Mouse (Mus musculus) intestine, embryonic 14.5 days (tissue): Measurements from ENCODE around the gene Itga1. TPM values are rescaled to one million over a fixed set of nuclear protein-coding genes. Genes with fewer than 3 reads are reported as not detected.

ENCODE experiments used
- ATAC-seq: fragments of 200-750 bp; cut with Nextera tagmentation; replicated peaks from 2 replicates; pipeline ENCODE4 v1.8.0; 2017; ENCODE audit warnings: low read depth, moderate number of reproducible peaks, moderate TSS enrichment, moderate library complexity; ENCODE audit not compliant: low FRiP score, low TSS enrichment
- DNase-seq: peaks from one replicate; pipeline ENCODE4 v3.0.0-alpha.2; 2018; ENCODE audit warnings: low spot score
- H3K27ac ChIP-seq: fragments of 300-500 bp; sonication (generic); 2 replicates; pipeline ENCODE4 v1.5.1; 2014; ENCODE audit warnings: low read depth, mild to moderate bottlenecking, control low read depth
- H3K27me3 ChIP-seq: fragments of 300-500 bp; sonication (generic); replicated peaks from 2 replicates; pipeline ENCODE4 v1.6.1; 2014; ENCODE audit warnings: low read length, control low read depth; ENCODE audit not compliant: control insufficient read depth, insufficient read depth
- H3K36me3 ChIP-seq: fragments of 300-500 bp; sonication (generic); 2 replicates; pipeline ENCODE4 v1.6.1; 2014; ENCODE audit warnings: low read length, control low read depth; ENCODE audit not compliant: control insufficient read depth, insufficient read depth
- H3K4me1 ChIP-seq: fragments of 300-500 bp; sonication (generic); replicated peaks from 2 replicates; pipeline ENCODE4 v1.6.1; 2014; ENCODE audit warnings: low read length, control low read depth, mixed read lengths; ENCODE audit not compliant: control insufficient read depth, insufficient read depth
- H3K4me2 ChIP-seq: fragments of 300-500 bp; sonication (generic); 2 replicates; pipeline ENCODE4 v1.6.1; 2014; ENCODE audit warnings: low read length
- H3K4me3 ChIP-seq: fragments of 300-500 bp; sonication (generic); 2 replicates; pipeline ENCODE4 v1.5.1; 2014; ENCODE audit warnings: low read depth, low read length, control low read depth, mixed read lengths
- H3K9ac ChIP-seq: fragments of 300-500 bp; sonication (generic); 2 replicates; pipeline ENCODE4 v1.6.1; 2014; ENCODE audit warnings: mild to moderate bottlenecking, low read length
- H3K9me3 ChIP-seq: fragments of 300-500 bp; sonication (generic); 2 replicates; pipeline ENCODE4 v1.6.1; 2016; ENCODE audit warnings: low read length, control low read depth; ENCODE audit not compliant: control insufficient read depth
- WGBS: fragments of 180-500 bp; shearing (Covaris S2); extraction: QIAGEN DNeasy Blood & Tissue Kit; methylation state at CpG from one replicate; pipeline ENCODE4 v1.1.7; 2014; 5-methylcytosine and 5-hydroxymethylcytosine counted together
- polyA plus RNA-seq: library from polyadenylated mRNA; unstranded; fragments of >200 nt; fragmentation: Nextera tagmentation; extraction: Ambion mirVana; gene quantifications from 2 replicates; pipeline ENCODE4 v1.2.1, GENCODE M21; 2014

Gene Itga1
- polyA plus RNA-seq, 1 experiment from 2014 or later: 23.3 TPM

DNA sequence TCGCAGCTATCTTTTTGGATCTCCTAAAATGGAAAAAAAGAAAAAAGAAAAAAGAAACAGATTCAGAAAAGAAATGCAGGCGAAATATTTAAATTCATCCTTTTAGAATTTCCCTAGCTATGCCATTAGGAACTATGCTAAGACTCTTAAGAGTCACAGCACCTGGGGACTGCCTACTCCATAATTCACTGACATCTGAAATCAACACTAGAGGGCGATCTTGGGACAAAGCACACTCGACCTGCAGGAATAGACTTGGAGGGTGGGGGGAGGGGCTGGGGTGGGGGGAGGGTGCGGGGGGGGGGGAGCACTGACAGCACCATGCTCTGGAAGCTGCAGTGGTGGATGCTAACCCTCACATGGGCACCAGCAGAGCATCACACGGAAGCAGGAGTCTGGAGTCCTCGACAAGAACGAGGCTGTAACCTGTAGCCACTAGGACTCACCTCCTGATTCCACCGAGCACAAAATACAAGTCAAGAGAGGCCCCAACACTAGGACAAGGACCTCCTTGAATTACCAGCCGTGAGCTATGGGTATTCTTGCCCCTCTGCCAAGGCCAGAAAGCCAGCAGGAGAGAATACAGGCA is 120.8 kb downstream of the Itga1 start:
- Histone ChIP-seq H3K4me1 (no peaks in the 10 kb centered on the region), H3K4me2 (no peak overlapping the region), H3K4me3 (no peak overlapping the region), H3K27ac (no peak overlapping the region), H3K36me3 (no peaks in the 10 kb centered on the region), H3K9ac (no peak overlapping the region), H3K9me3 (no peaks in the 10 kb centered on the region), H3K27me3 (no peaks in the 10 kb centered on the region)
- ATAC-seq: no peak
- 52% methylated on average over 10 of the region's 10 CpGs for WGBS
- DNase-seq: no peak

DNA sequence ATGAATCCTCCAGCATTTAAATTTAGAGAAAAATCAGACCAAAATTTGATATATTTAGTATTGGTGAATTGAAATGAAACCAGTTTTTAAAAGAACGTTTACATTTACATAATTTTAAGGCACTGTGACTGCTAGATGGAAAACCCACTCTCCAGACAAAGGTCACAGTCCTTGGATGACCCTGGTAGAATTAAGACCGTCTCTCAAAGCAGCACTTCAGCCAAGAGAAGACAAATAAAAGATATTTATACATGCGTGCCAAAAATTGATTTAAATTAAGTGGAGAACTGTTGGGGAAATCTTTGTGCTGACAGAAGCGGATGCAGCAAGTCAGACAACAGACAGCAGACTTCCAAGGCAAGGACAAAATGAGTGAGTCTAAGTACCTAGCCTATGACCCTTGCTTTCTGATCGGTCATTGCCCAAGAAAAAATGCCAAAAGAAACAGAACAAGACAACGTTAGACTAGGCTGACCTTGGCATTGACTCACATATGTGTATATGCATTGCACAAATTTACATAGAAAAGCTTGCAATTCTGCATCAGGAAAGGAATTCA is 127.2 kb downstream of the Itga1 start:
- H3K36me3 ChIP-seq: no peaks in the 10 kb centered on the region
- no peak overlapping the region for H3K27ac ChIP-seq
- no peak overlapping the region for H3K9ac ChIP-seq
- H3K9me3 ChIP-seq: no peaks in the 10 kb centered on the region
- no peak for DNase-seq
- H3K4me3 ChIP-seq: no peak overlapping the region
- no peak overlapping the region for H3K4me2 ChIP-seq
- WGBS: 52% methylated on average over 6 of the region's 6 CpGs
- no peak for ATAC-seq
- H3K27me3 ChIP-seq: no peaks in the 10 kb centered on the region
- 0 out of 2 replicates have a peak, but pooled peaks cover 3% of the 10 kb centered on the region for H3K4me1 ChIP-seq

DNA sequence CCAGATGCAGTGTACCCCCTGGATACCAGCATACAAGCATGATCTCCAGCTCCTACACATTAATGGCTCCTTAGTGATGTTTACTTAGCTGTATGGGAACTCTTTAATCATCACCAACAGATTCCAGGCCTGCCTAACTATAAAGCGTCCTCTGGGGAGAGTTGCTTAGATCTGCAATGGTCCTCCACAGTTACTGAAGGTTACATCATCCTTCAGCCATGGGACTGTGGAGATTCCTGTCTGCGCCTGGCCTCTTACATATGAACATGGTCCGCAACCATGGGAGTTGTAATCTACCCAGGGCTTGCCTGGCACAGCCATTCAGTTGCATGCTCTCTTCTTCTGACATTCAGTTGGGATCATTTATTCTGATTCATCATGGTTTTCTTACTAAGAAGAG is 129.9 kb downstream of the Itga1 start:
- DNase-seq (no peak), ATAC-seq (no peak)
- no peak overlapping the region for H3K9ac ChIP-seq
- WGBS: 60% methylated on average over 3 of the region's 3 CpGs
- H3K4me3 ChIP-seq: no peak overlapping the region
- no peak overlapping the region for H3K4me2 ChIP-seq
- H3K4me1 ChIP-seq: 0 out of 2 replicates have a peak, but pooled peaks cover 3% of the 10 kb centered on the region
- no peaks in the 10 kb centered on the region for H3K27me3 ChIP-seq
- H3K36me3 ChIP-seq: no peaks in the 10 kb centered on the region
- H3K9me3 ChIP-seq: no peaks in the 10 kb centered on the region
- H3K27ac ChIP-seq: no peak overlapping the region

DNA sequence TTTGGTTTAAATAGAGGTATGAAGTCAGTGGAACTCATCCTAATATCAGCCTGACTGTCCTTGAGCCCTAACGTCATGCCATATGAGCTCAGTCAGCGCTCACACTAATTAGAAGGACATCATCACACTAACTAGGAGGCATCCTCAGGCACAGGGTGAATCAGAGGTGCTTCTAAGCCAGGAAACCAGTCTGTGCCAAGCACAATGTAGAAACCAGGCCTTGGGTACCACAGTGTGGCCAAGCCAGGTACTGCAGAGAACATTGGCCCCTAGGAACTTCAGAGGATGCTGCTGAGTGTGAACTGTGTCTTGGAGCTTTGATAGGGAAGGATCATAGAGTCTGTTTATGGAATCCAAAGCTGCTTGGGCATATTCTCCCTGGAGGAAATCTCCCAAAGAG is 137.5 kb downstream of the Itga1 start:
- Histone ChIP-seq H3K4me3 (no peak overlapping the region), H3K9ac (no peak overlapping the region), H3K27ac (no peak overlapping the region), H3K27me3 (no peaks in the 10 kb centered on the region), H3K9me3 (no peaks in the 10 kb centered on the region), H3K4me2 (no peak overlapping the region), H3K4me1 (no peaks in the 10 kb centered on the region; the same call in 1 of the 2 replicates), H3K36me3 (0 out of 2 replicates have a peak, but pooled peaks cover 5% of the 10 kb centered on the region)
- WGBS: 33% methylated on average over 2 of the region's 2 CpGs
- DNase-seq (peak; percentile 87), ATAC-seq (peak; percentile 79)

DNA sequence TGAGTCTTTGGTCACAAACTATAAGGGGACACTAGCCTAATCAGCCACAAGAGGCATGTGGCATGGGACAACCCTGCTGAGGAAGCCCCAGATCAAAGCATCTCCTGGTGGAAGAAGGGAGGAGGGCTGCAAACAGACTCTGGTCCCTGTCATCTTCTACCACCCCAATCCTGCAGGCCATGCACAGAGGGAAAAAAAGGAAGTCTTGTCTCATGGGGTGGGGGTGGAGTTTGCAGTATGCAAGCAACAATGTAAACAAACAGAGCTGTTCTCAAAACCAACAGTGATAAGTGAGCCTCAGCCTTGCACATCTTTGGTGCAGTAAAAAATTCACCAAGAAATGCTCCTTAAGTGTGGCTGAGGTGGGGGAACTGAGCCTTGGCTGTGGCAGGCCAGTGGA is 147.2 kb downstream of the Itga1 start:
- H3K4me3 ChIP-seq: no peak overlapping the region
- no peak overlapping the region for H3K27ac ChIP-seq
- H3K9me3 ChIP-seq: no peaks in the 10 kb centered on the region
- no peaks in the 10 kb centered on the region for H3K4me1 ChIP-seq
- DNase-seq: no peak
- ATAC-seq: no peak
- H3K9ac ChIP-seq: no peak overlapping the region
- H3K27me3 ChIP-seq: no peaks in the 10 kb centered on the region
- H3K36me3 ChIP-seq: 0 out of 2 replicates have a peak, but pooled peaks cover 2% of the 10 kb centered on the region
- no peak overlapping the region for H3K4me2 ChIP-seq

DNA sequence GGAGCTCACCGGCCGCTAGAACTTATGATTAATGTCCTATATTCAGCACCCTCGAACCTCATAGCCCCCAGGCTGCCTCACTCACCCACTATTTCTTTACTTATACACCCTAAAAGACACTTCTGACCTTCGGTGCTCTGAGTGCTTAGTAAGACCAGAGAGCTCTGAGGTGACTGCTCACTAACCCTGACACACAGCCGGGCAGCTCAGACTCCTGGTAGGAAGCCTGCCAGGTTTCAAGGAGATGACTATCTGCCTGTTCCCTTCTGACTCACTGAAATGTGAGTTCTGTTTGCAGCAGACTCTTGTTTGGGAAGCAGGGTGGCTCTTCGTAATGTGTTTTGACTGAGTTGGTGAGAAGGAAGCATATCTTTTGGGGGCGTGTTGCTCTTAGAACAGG is 168.2 kb downstream of the Itga1 start:
- Histone ChIP-seq H3K9ac (no peak overlapping the region), H3K4me2 (no peak overlapping the region)

DNA sequence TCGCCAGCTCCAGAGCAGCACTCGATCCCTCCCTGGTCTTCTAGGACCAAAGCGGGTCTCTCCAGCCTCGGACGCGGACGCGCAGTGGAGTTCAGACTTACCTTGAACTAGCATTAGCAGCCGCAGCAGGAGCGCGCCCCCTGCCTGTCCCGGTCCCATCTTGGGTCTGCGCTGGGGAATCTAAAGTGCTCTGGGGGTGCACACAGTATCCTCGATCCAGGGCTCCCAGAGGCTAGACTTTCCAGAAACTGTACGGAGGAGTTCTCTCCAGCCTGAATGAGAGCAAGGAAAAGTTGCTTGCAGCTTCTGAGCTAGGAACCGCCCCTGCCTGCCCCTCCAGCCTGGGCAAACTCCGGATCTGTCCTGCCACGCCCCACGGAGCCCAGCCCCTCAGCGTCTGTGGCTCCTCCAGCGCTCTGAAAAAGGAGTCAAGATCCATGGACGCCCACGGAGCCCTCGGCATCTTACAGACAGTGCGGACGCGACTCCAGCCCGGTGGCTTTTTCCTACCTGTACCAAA is 169.9 kb downstream of the Itga1 start, which contains the start of gene Itga2:
TSS of gene Itga2 (minus strand) at position 326 of the 520 bp plus-strand sequence.
- Histone ChIP-seq H3K4me1 (0 out of 2 replicates have a peak, but pooled peaks cover 7% of the 10 kb centered on the region), H3K27ac (peak within 1 kb of the TSS; percentile 22; the same call in 1 of the 2 replicates), H3K9ac (peak within 1 kb of the TSS; percentile 44), H3K36me3 (no peaks in the 10 kb centered on the region), H3K4me2 (peak within 1 kb of the TSS; percentile 77), H3K27me3 (no peaks in the 10 kb centered on the region), H3K4me3 (peak within 1 kb of the TSS; percentile 40), H3K9me3 (no peaks in the 10 kb centered on the region)
- DNase-seq (peak; percentile 90), ATAC-seq (peak; percentile 82)
- WGBS: under 1% methylated on average over 28 of the region's 28 CpGs

More for the DNA sequence above, 168.2 kb downstream of the Itga1 start:
- no peak overlapping the region for H3K27ac ChIP-seq
- 0 out of 2 replicates have a peak, but pooled peaks cover 7% of the 10 kb centered on the region for H3K4me1 ChIP-seq
- H3K27me3 ChIP-seq: no peaks in the 10 kb centered on the region
- DNase-seq (no peak), ATAC-seq (no peak)
- no peaks in the 10 kb centered on the region for H3K36me3 ChIP-seq
- WGBS: 81% methylated on average over 7 of the region's 7 CpGs
- H3K9me3 ChIP-seq: no peaks in the 10 kb centered on the region
- H3K4me3 ChIP-seq: no peak overlapping the region

DNA sequence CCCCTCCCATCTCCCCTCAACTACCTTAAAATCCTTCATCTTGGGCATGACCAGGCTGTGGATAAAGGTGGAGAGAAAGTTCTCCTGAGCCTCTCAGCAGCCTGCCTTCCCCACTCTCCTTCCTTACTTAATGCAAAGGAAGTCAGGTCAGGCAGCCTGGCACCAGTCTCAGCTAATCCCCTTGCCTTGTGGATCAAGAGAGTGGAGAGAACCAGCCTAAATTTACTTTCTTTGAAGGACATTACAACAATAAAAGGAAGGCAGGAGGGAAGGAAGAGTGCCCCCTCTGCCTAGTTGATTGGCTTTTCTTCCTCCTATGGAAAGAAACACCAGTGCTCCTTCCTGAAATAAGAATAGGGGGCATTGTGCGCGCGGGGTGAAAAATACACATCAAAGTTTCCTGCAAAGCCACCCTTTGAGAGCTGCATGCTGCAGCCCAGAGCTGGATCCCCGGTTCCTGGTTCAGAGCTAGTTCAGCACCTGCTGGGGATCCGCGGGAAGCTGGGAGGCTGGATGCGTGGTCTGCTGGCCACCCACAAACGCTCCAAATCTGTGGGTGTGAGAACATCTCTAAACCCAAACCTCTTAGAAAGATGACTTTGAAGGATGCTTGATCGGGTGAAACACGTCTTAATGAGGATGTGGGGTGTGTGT is 170.6 kb downstream of the Itga1 start:
- no peaks in the 10 kb centered on the region for H3K36me3 ChIP-seq
- H3K27ac ChIP-seq: peak overlapping the region; percentile 22; the same call in 1 of the 2 replicates
- peak; percentile 73 for DNase-seq
- ATAC-seq: peak; percentile 66; the same call in 1 of the 2 replicates
- H3K9me3 ChIP-seq: no peaks in the 10 kb centered on the region
- H3K4me1 ChIP-seq: 0 out of 2 replicates have a peak, but pooled peaks cover 7% of the 10 kb centered on the region
- peak overlapping the region; percentile 77 for H3K4me2 ChIP-seq
- peak overlapping the region; percentile 44 for H3K9ac ChIP-seq
- H3K4me3 ChIP-seq: peak overlapping the region; percentile 40
- WGBS: under 1% methylated on average over 10 of the region's 10 CpGs
- no peaks in the 10 kb centered on the region for H3K27me3 ChIP-seq
